Mouse (Mus musculus) brain, embryonic 14.5 days (tissue): ENCODE data around the gene Nr2f6.

Experiments used
- CTCF ChIP-seq: fragments of 200-500 bp; IDR thresholded peaks from 2 replicates; pipeline ENCODE4 v1.5.1; 2012; ENCODE audit warnings: inconsistent platforms, mild to moderate bottlenecking, moderate library complexity, borderline replicate concordance; ENCODE audit not compliant: insufficient read depth, insufficient read length; ENCODE audit errors: extremely low read depth
- POLR2A ChIP-seq: fragments of 200-500 bp; IDR thresholded peaks from 2 replicates; pipeline ENCODE4 v1.6.1; 2012; ENCODE audit warnings: mild to moderate bottlenecking, inconsistent platforms, borderline replicate concordance; ENCODE audit not compliant: poor library complexity, insufficient read depth, insufficient read length, severe bottlenecking; ENCODE audit errors: extremely low read depth

DNA sequence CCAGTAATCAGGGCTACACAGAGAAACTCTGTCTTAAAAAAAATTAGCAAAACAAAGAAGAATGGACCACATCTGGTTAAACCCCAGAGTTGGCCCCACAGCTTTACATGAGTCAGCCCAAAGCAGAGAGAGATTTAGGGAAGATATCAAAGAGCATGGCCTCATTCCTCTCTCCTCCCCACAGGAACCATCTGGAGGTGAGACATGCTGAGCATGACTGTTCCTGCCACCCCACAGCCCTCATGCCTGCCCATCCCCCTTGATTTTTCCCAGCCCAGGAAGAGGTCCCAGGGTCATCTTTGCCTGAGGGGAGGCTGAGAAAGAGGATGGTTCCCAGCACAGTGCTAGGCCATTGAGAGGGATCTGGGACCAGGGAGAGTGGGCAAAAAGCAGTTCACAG, 13.4 kb downstream of the Nr2f6 start:
- TF ChIP-seq POLR2A (no peak), CTCF (no peak)
